Mouse (Mus musculus): ENCODE measurements at regions not wholly inside any gene's neighbourhood (a gene's known extent, or its start where the extent isn't known, plus 50 kb on each side); places are given as distances from the start of the nearest gene placed in this dataset.
A peak's percentile ranks its signal among the peaks of the same experiment; 100 is the strongest.

DNA sequence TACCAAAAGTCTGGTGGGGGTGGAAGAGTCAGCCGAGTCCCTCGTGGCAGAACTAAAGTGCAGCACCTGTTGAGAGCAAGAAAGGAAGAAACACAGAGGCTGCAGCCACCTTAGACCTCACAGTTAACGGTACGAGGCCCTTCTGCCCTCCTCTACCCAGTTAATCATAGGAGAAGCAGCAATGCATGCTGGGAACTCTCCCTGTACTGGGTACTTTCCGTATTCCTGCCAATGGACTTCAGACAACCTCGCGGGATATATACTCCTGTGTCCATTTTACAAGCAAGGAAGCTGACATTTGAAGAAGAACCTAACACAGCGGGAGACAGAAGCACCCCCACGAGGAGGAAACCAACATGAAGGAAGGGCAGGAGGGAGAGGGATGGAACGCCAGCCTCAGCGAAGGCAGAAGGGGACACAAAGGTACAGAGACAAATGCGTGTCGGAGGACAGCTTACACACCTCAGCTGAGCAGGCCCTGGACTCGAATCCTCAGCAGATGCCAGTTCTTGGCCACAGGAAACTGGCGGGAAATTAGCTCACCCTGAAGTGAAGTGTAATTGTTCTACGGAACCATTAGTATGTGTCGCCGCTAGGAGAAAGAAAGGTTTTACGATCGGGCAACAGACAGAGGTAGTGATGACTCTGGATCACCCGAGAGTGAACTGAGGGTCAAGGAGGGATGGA, 170.6 kb upstream of the Jarid2 start:
- DNase-seq (ENCODE audit: low read depth) = no peak

- DNase-seq (ENCODE audit: low read depth) = no peak
Observed at GRCm38 (mm10) chr13:44559178-44559565, 170.1 kb upstream of the Jarid2 start.

DNA sequence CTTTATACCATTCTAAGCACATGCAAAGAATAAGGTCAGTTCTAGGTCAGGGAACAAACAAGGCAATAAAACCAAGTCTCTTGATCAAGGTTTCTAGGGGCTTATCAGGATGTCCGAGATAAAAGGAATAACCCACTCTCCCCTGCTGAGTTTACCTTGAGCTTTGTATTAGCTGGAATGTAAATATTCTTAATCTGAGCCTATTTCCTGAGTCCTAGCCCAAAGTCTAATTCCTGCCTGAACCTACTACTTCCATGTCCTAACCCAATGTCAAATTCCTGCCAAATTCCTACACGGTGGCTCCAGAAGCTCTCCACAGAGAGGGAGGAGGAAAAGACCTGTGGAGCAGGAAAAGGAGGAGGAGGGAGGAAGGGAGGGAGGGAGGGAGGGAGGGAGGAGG, 169.6 kb upstream of the Jarid2 start:
- no peak for DNase-seq (ENCODE audit: low read depth)

DNA sequence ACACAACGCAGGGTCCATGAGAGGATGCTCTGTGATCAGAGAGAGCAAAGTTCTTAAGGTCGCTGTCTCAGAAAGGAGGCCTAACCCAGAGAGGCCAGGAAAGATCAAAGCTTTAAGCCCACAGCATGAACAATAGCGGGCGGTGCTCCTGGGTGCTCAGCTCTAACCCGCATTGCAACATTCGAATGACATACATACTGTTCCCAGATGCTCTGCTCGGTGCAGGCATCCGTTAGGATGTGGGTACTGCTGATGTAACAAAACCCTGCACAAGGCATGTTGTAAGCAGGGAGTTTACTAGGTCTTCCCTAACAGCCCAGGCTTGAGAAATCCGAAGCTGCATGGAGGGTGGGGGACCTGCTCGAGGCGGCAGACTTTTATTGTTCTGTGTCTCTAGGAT, 164.6 kb upstream of the Jarid2 start:
- peak; percentile 76 for DNase-seq (ENCODE audit: low read depth)

DNA sequence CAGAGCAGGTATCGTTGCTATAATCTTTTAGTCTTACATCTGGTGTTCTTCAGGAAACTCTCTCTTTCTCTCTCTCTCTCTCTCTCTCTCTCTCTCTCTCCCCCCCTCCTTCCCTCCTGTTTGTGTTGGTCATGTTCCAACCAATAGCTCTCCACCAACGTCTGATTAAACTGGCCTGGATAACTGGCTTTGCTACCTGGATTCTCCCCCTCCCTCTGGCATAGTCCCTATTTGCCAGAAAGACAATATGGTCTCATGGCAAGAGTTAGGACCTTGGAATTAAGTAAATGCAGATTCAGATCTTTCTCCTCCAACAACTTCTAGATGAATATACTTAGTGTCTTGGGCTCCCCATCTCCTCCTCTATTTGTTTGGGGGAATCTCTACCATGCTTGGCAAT, 161.6 kb upstream of the Jarid2 start:
- DNase-seq (ENCODE audit: low read depth) = no peak

- no peak for DNase-seq (ENCODE audit: low read depth)
Observed at GRCm38 (mm10) chr13:44569241-44569778, 160.0 kb upstream of the Jarid2 start.

GRCm38 (mm10) chr13:44573463-44573862, 155.8 kb upstream of the Jarid2 start:
- peak; percentile 40 for DNase-seq (ENCODE audit: low read depth)

DNA sequence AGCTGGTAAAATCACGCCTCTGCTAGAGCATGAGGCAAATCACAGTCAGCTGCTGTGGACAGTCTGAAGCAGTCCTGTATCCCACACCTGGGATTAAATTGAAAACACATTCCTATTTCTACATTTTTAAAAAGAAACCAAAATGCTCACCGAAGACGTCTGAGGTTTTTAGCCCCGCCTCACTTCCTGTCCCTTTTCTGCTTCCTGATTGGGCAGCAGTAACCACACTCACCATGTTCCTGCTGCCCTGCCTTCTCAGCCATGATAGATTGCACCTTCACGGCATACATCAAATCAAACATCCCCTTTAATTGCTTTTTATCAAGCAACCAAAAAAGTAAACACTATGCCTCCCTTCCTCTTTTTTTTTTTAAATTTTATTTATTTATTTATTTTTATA, 150.1 kb upstream of the Jarid2 start:
- peak; percentile 49 for DNase-seq (ENCODE audit: low read depth)

GRCm38 (mm10) chr13:44580156-44580736, 149.0 kb upstream of the Jarid2 start:
- DNase-seq (ENCODE audit: low read depth) = no peak

- no peak for DNase-seq (ENCODE audit: low read depth)
Observed at GRCm38 (mm10) chr13:44580767-44581166, 148.5 kb upstream of the Jarid2 start.

DNA sequence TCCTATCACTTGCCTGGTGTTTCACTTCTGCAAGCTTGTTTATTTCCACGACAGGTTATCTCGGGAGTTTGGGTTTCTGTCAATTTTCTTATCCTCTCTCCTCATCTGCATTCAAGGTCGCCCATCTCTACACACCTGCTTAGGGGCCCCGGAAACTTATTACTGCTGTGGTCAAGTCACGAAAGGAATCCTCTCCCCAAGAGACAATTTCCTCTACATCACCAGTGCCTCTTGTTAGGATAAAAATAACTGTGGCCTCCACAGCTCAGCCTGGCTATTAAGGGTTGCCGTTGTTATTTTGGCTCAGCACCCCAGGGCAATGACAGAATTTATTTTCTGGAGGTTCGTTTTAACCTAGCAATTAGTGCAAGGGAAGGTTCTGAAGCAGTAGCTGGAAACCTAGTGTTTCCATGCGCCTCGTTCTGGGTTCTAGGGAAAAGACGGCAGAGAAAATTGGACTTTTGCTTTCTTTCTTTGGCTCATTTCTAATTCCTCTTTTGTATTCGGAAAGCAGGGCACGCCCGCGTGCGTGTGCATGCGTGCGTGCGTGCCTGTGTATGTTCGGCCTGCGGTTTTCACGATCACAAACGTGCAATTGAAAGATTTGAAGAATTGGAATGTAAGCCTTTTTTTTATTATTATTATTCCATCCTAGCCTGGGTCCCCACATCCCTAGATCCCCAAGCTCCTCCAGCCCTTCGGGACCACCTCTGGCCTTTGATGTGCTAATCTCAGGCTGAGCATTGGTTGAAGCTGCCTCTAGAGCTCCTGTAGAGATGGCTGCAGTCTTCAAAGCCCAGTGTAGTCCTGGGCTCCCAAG, 147.1 kb upstream of the Jarid2 start:
- DNase-seq (ENCODE audit: low read depth) = peak; percentile 12

GRCm38 (mm10) chr13:44582767-44583085, 146.5 kb upstream of the Jarid2 start:
- no peak for DNase-seq (ENCODE audit: low read depth)

DNA sequence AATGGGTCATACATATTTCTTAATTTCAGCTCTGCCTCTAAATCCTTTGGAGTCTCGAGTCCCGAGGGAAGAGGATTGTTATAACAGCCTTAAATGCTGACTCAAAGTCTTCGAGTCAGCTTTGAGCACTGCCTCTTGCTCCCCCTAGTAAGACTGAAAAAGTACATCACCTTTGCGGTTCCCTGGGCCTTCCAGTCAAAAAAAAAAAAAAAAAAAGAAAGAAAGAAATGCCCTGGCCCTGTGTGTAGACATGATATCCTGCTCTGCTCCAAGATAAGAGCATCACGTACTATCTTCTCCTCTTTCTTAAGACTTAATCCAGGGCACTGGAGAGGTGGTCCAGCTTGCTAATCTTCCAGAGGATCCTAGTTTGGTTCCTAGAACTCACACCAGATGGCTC, 145.7 kb upstream of the Jarid2 start:
- DNase-seq (ENCODE audit: low read depth) = no peak

- no peak for DNase-seq (ENCODE audit: low read depth)
Observed at GRCm38 (mm10) chr13:44584151-44584550, 145.1 kb upstream of the Jarid2 start.

- no peak for DNase-seq (ENCODE audit: low read depth)
Observed at GRCm38 (mm10) chr13:44584551-44584950, 144.7 kb upstream of the Jarid2 start.

DNA sequence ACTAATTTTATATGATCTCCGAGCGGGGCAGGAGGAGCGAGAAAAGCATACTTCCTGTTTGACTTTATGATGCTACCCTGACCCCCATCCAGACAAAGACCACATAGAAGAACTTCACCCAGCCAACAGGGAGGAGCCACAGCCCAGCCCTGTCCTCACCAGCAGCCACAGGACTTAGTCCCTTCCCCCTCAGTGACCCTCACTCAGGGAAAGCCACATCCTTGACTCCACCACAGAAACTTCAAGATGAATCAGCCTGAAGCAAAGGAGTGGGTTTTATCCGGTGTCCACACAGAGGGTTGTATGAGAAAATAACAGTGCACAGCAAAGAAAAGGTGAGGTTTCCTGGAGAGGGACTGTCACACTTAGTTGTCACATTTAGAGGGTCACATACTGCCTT, 141.4 kb upstream of the Jarid2 start:
- peak; percentile 93 for DNase-seq (ENCODE audit: low read depth)

- DNase-seq (ENCODE audit: low read depth) = no peak
Observed at GRCm38 (mm10) chr13:44594645-44595044, 134.6 kb upstream of the Jarid2 start.

DNA sequence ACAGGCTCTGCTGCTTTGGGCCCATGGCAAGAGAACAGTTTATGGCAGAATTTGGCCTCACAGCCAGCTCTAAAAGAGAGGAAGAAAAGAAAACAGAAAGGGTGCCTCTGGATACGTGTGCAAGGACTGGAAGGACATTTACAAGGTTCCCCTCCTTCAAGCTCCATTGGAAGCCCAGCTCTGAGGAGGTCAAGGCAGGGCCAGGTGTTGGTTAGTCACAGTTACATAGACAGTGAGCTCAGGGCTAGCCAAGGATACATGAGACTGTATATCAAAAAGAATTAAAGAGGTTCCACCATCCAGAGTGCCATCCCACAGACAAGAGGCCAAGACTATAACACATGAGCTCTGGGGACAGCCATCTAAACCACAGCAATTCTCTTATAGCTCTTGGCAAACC, 131.6 kb upstream of the Jarid2 start:
- DNase-seq (ENCODE audit: low read depth) = no peak

DNA sequence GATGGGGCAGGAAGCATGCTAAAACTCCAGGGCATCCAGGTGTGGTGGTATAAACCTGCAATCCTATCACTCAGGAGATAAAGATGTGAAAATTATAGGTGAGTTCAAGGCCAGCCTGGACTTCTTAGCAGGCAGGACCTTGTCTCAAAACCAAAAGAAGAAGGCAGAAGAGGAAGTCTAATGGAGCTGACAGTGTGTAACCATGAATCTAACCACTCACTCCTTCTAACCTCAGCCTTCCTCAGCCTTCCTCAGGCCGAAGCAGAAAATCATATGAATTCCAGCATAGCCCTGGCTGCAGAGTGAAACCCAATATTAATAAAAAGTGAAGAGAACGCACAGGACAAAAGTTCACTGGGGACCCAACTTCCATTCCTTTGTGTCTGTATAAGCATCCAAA, 128.2 kb upstream of the Jarid2 start:
- DNase-seq (ENCODE audit: low read depth) = no peak

- DNase-seq (ENCODE audit: low read depth) = peak; percentile 60
Observed at GRCm38 (mm10) chr13:44602658-44603057, 126.6 kb upstream of the Jarid2 start.

DNA sequence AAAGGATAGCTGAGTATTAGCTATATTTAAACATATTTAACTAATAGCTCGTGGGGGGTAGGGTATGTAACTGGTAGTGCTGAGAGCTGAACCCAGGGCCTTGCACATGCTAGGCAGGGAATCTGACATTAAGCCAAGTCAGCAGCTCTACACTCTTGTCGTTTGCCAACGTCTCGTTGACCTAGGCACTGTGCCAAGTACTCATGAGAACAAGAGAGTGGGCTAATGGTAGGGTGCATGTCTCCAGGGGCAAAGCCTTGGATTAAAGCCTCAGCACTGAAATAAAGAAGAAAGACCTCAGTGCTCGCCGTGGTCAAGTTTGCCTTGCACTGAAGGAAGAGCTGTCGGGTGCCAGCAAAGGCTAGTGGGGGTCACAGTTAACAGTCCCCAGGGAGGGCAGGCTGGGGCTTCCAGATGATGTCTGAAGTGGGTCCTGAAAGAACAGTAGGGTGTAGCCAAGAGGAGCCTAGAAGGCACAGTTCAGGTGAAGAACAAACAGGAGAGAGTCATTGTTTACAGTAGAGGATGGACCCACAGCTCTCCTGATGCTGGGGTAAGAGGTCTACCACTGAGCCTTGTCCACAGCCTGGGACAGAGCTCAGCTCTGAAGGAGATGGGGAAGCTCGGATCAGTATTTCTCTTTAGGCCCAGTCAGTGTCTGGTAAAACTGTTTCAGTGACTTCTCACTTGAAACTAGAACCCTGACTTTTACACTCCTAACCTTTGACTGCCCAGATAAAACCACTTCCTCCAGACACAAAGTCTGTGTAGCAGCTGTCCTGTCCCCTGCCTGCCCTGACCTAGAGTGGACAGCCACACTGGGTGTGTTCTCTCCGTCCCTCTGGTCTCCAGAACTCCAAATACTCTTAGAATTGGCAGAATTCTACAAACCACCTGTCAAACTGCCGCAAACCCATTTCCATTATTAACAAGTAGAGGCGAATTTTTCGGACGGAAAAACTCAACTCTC, 121.7 kb upstream of the Jarid2 start:
- DNase-seq (ENCODE audit: low read depth) = peak; percentile 23

- no peak for DNase-seq (ENCODE audit: low read depth)
Observed at GRCm38 (mm10) chr13:44608286-44608675, 121.0 kb upstream of the Jarid2 start.
